Mouse (Mus musculus) neural tube, embryonic 15.5 days (tissue): ENCODE data around the gene Lipa. TPM values are rescaled to one million over a fixed set of nuclear protein-coding genes. Genes with fewer than 3 reads are reported as not detected.
A peak's percentile ranks its signal among the peaks of the same experiment; 100 is the strongest.

Experiments used
- ATAC-seq: fragments of 200-750 bp; cut with Nextera tagmentation; 2 replicates; pipeline ENCODE4 v1.8.0; 2017; ENCODE audit warnings: mild to moderate bottlenecking, moderate TSS enrichment, moderate library complexity; ENCODE audit not compliant: low FRiP score
- H3K27ac ChIP-seq: fragments of 300-500 bp; sonication (generic); replicated peaks from 2 replicates; pipeline ENCODE4 v1.5.1; 2015; ENCODE audit warnings: mild to moderate bottlenecking, inconsistent platforms
- H3K27me3 ChIP-seq: fragments of 300-500 bp; sonication (generic); replicated peaks from 2 replicates; pipeline ENCODE4 v1.6.1; 2015; ENCODE audit warnings: inconsistent platforms
- H3K36me3 ChIP-seq: fragments of 300-500 bp; sonication (generic); 2 replicates; pipeline ENCODE4 v1.6.1; 2015; ENCODE audit warnings: inconsistent platforms
- H3K4me1 ChIP-seq: fragments of 300-500 bp; sonication (generic); 2 replicates; pipeline ENCODE4 v1.6.1; 2015; ENCODE audit warnings: inconsistent platforms
- H3K4me2 ChIP-seq: fragments of 300-500 bp; sonication (generic); 2 replicates; pipeline ENCODE4 v1.6.1; 2015; ENCODE audit warnings: inconsistent platforms, mild to moderate bottlenecking, moderate library complexity
- H3K4me3 ChIP-seq: fragments of 300-500 bp; sonication (generic); replicated peaks from 2 replicates; pipeline ENCODE4 v1.5.1; 2015; ENCODE audit warnings: mild to moderate bottlenecking, inconsistent platforms
- H3K9ac ChIP-seq: fragments of 300-500 bp; sonication (generic); replicated peaks from 2 replicates; pipeline ENCODE4 v1.6.1; 2015; ENCODE audit warnings: mild to moderate bottlenecking, inconsistent platforms
- H3K9me3 ChIP-seq: fragments of 300-500 bp; sonication (generic); replicated peaks from 2 replicates; pipeline ENCODE4 v1.6.1; 2016; ENCODE audit warnings: inconsistent platforms
- WGBS: fragments of 180-500 bp; shearing (Covaris S2); methylation state at CpG from one replicate; pipeline ENCODE4 v1.1.7; 2015; ENCODE audit warnings: mixed read lengths; 5-methylcytosine and 5-hydroxymethylcytosine counted together
- polyA plus RNA-seq: library from polyadenylated mRNA; unstranded; fragments of >200 nt; fragmentation: Nextera tagmentation; extraction: Ambion mirVana; gene quantifications from 2 replicates; pipeline ENCODE4 v1.2.1, GENCODE M21; 2015

Gene Lipa
- polyA plus RNA-seq, 1 experiment from 2014 or later: 22.4 TPM

DNA sequence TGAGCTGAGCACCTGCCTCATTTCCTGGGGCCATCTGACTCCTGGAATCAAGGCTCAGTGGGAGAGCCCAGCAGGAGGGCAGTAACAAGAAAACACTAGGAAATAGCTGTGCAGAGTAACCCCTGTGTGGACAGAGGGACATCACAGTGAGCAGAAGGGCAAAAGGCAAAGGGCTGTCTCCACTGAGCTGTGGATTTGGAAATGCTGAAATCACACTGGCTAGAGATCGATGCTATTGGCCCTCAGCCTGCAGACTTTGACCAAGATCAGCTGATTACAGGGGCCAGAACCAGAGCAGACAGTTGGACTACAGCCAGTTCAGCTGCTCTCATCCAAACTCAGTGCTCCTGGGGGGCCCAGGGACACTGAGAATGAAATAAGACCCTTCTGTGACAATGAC is 30.9 kb downstream of the Lipa start:
- no peak for ATAC-seq
- no peak overlapping the region for H3K4me3 ChIP-seq
- WGBS: 88% methylated on average over 1 of the region's 1 CpGs
- H3K4me1 ChIP-seq: no peaks in the 10 kb centered on the region
- no peak overlapping the region for H3K27ac ChIP-seq
- H3K36me3 ChIP-seq: peaks cover 12% of the 10 kb centered on the region; the same call in 1 of the 2 replicates
- H3K27me3 ChIP-seq: no peaks in the 10 kb centered on the region
- no peaks in the 10 kb centered on the region for H3K9me3 ChIP-seq
- H3K9ac ChIP-seq: no peak overlapping the region
- H3K4me2 ChIP-seq: no peak overlapping the region

DNA sequence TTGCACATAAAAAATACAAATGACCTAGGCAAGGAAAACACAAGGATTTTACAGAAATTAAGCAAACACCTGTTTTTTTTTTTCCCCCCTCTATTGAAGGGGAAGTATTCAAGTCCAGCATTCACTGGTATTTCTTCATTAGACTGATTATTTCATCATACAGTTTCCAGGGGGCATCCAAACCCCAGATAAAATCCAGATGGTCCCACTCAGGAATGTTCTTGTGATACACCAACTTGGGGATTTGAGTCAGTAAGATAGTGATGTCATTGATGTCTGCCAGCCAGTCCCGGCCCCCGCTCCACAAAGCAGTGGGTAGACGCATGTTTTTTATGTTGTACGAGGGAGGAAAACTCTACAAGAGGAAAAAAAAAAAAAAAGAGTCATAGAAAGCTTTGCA is 33.4 kb downstream of the Lipa start:
- H3K4me2 ChIP-seq: no peak overlapping the region
- no peak overlapping the region for H3K27ac ChIP-seq
- H3K4me3 ChIP-seq: no peak overlapping the region
- WGBS: 94% methylated on average over 4 of the region's 4 CpGs
- peaks cover 9% of the 10 kb centered on the region; the same call in 1 of the 2 replicates for H3K36me3 ChIP-seq
- H3K9ac ChIP-seq: no peak overlapping the region
- no peaks in the 10 kb centered on the region for H3K4me1 ChIP-seq
- no peaks in the 10 kb centered on the region for H3K9me3 ChIP-seq
- no peaks in the 10 kb centered on the region for H3K27me3 ChIP-seq
- ATAC-seq: no peak

DNA sequence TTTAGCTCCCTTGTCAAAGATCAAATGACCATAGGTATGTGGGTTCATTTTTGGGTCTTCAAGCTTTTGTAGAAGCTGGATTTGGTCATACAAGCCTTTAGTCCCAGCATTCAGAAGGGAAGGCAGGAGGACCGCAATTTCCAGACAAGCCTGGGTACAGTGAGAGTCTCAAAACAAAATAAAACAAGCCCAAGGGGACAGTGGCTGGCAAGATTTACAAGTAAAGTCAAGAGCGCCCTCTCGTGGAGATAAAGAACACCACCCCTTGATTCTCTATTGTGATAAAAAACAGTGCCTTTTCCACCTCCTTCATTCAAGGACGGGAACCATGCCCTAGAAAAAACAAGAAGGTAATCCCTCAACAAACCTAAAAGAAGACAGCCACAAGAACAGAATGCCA is 43.7 kb downstream of the Lipa start:
- Histone ChIP-seq H3K9ac (no peak overlapping the region), H3K36me3 (no peaks in the 10 kb centered on the region), H3K27ac (no peak overlapping the region), H3K4me2 (no peak overlapping the region), H3K27me3 (no peaks in the 10 kb centered on the region), H3K4me3 (no peak overlapping the region), H3K4me1 (no peaks in the 10 kb centered on the region), H3K9me3 (no peaks in the 10 kb centered on the region)
- ATAC-seq: no peak
- WGBS: 10% methylated on average over 4 of the region's 4 CpGs

DNA sequence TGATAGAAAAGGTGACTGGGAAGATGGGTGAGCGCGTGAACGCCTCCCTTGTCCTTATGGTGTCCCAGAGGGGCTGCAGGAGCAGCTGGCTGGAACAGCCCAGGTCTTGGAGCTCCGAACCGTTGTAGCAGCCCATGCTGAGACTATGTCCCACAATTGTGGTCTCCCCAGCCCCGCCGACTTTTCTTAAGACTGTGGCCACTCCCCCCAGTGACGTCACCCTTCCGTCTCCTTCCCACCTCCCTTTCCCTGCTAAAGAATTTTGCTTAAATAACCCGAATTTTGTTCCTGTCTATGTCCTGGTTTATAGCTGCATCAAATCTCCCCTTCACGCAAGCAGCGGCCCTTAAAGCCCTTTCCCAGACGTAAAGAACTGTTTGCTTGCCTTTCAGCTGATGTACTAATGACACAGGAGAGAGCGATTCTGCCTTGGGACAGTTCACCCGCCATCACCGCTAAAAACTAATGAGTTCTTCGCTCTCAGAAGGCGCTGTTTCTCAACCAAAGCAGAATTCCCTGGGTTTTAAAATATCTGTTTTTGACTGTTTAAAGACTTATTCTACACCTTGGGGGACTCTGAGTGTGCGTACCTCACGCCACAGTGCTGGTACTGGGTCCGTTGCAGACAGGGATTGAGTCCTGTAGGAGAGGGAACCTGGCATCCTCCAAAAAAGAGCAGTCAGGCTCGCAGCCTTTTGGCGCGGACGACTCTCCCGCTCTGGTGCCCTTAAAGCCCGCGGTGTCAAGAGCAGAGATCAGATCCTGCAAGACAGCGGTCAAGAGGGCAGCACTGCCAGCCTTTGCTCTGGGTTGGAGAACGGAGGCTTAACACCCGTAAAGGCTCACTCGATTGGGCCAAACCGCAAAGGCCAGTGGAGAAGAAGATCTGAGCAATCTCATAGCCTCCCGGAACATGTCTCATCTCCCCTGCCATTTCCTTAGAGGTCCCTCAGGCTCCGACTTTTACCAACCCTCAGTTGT is 52.0 kb downstream of the Lipa start, which contains the start of gene Ch25h:
Gene Ch25h (minus strand): TSS at position 174 of the 981 bp plus-strand sequence.
- H3K4me2 ChIP-seq: peak within 1 kb of the TSS; percentile 98
- H3K9me3 ChIP-seq: no peaks in the 10 kb centered on the region
- peaks cover 18% of the 10 kb centered on the region for H3K4me1 ChIP-seq
- no peaks in the 10 kb centered on the region for H3K36me3 ChIP-seq
- H3K27ac ChIP-seq: no peak within 1 kb of the TSS
- H3K9ac ChIP-seq: peak within 1 kb of the TSS; percentile 44
- H3K4me3 ChIP-seq: peak within 1 kb of the TSS; percentile 58
- under 1% methylated on average over 35 of the region's 35 CpGs for WGBS
- H3K27me3 ChIP-seq: peaks cover 17% of the 10 kb centered on the region
- ATAC-seq: peak; percentile 93

DNA sequence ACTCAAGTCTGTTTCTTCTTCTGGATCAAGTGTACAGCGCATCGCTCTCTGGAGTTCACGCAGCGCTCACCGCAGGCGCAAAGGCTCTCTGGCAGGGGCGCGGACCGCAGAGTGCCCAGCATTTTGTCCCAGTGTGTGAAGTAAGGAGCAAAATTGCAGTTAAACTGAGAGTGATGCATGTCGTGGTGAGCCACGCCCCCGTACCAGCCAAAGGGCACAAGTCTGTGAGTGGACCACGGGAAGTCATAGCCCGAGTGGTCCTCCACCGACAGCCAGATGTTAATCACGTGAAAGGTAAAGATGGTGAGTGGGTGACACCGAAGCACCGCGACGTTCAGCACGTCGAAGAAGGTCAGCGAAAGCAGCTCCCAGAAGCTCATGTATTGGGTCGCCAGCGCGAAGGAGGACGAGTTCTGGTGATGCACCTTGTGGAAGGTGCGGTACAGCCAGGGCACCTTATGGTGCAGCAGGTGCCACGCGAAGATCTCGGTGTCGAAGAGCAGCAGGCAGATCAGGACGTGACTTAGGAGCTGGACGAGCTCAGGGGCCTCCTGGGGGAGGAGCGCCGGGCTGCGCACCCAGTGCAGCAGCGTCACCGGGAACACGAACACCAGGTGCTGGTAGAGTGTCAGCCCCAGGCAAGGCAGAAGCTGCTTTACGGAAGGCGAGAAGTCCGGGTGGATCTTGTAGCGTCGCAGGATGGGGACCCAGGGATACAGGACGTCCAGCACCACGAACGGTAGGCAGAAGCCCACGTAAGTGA is 52.9 kb downstream of the Lipa start:
- WGBS: 7% methylated on average over 49 of the region's 49 CpGs
- ATAC-seq: peak; percentile 87
- peak overlapping the region; percentile 44 for H3K9ac ChIP-seq
- no peak overlapping the region for H3K27ac ChIP-seq
- no peaks in the 10 kb centered on the region for H3K36me3 ChIP-seq
- peak overlapping the region; percentile 98 for H3K4me2 ChIP-seq
- H3K9me3 ChIP-seq: no peaks in the 10 kb centered on the region
- H3K4me3 ChIP-seq: peak overlapping the region; percentile 58
- H3K27me3 ChIP-seq: peaks cover 17% of the 10 kb centered on the region
- peaks cover 18% of the 10 kb centered on the region for H3K4me1 ChIP-seq

DNA sequence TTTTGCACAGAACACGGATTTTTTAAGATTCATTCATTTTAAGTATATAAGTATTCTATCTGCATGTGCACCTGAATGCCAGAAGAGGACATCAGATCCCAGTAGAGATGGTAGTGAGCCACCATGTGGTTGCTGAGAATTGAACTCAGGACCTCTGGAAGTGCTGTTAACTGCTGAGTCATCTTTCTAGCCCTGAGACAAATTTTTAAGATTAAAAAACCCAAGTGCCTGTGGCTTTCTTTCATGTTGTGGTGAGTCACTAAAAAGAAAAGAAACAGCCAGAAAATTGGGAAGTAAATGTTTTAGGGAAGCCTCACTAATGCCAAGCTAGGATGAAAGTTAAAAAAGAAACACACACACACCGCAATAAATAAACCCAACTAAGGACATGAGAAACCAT is 55.6 kb downstream of the Lipa start:
- H3K9me3 ChIP-seq: no peaks in the 10 kb centered on the region
- H3K4me1 ChIP-seq: peaks cover 18% of the 10 kb centered on the region
- no peak overlapping the region for H3K9ac ChIP-seq
- H3K27ac ChIP-seq: no peak overlapping the region
- peaks cover 17% of the 10 kb centered on the region for H3K27me3 ChIP-seq
- H3K4me3 ChIP-seq: no peak overlapping the region
- no peaks in the 10 kb centered on the region for H3K36me3 ChIP-seq
- WGBS: 88% methylated on average over 2 of the region's 2 CpGs
- no peak overlapping the region for H3K4me2 ChIP-seq
- no peak for ATAC-seq

- 0 out of 2 replicates have a peak, but pooled peaks cover 7% of the 10 kb centered on the region for H3K27me3 ChIP-seq
- 62% methylated on average over 3 of the region's 3 CpGs for WGBS
- H3K9me3 ChIP-seq: no peaks in the 10 kb centered on the region
These were observed 58.5 kb downstream of the Lipa start for GRCm38 (mm10) chr19:34468794-34469193.

DNA sequence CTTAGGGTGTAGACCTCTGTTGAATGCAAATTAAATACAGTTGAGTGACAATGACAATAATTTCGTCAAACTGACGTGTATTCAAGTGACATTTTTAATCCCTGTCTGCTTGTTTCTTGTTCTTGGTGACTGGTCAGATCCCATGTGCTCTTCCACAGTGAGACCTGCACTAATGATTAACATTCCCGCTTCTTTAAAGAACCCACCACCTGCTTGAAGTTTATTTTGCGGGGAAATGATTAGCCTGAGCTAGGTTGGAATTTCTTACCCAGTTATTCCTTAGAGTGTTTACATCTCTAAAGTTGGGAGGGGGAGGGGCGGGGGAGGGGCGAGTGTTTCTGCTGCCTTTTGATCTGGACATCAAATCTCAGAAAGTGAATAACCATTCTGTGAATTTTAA is 59.1 kb downstream of the Lipa start:
- 42% methylated on average over 6 of the region's 6 CpGs for WGBS
- no peaks in the 10 kb centered on the region for H3K4me1 ChIP-seq
- H3K36me3 ChIP-seq: no peaks in the 10 kb centered on the region
- no peak for ATAC-seq
- H3K27me3 ChIP-seq: 0 out of 2 replicates have a peak, but pooled peaks cover 5% of the 10 kb centered on the region
- H3K9me3 ChIP-seq: no peaks in the 10 kb centered on the region
- no peak overlapping the region for H3K4me3 ChIP-seq
- H3K4me2 ChIP-seq: no peak overlapping the region
- H3K27ac ChIP-seq: no peak overlapping the region
- H3K9ac ChIP-seq: no peak overlapping the region

More at GRCm38 (mm10) chr19:34468794-34469193, 58.5 kb downstream of the Lipa start:
- Histone ChIP-seq H3K4me2 (no peak overlapping the region), H3K9ac (no peak overlapping the region), H3K4me1 (no peaks in the 10 kb centered on the region), H3K4me3 (no peak overlapping the region), H3K27ac (no peak overlapping the region), H3K36me3 (no peaks in the 10 kb centered on the region)
- ATAC-seq: no peak

GRCm38 (mm10) chr19:34464453-34464852 is 62.8 kb downstream of the Lipa start:
- H3K27me3 ChIP-seq: no peaks in the 10 kb centered on the region
- H3K27ac ChIP-seq: no peak overlapping the region
- H3K9me3 ChIP-seq: no peaks in the 10 kb centered on the region
- WGBS: 88% methylated on average over 3 of the region's 3 CpGs
- H3K36me3 ChIP-seq: no peaks in the 10 kb centered on the region
- no peak overlapping the region for H3K4me3 ChIP-seq
- ATAC-seq: no peak
- H3K4me1 ChIP-seq: no peaks in the 10 kb centered on the region
- H3K9ac ChIP-seq: no peak overlapping the region
- no peak overlapping the region for H3K4me2 ChIP-seq

GRCm38 (mm10) chr19:34461451-34462019 is 65.7 kb downstream of the Lipa start:
- no peaks in the 10 kb centered on the region for H3K9me3 ChIP-seq
- no peak overlapping the region for H3K4me3 ChIP-seq
- H3K27ac ChIP-seq: no peak overlapping the region
- no peak overlapping the region for H3K4me2 ChIP-seq
- no peaks in the 10 kb centered on the region for H3K4me1 ChIP-seq
- no peak overlapping the region for H3K9ac ChIP-seq
- ATAC-seq: no peak
- H3K27me3 ChIP-seq: no peaks in the 10 kb centered on the region
- no peaks in the 10 kb centered on the region for H3K36me3 ChIP-seq
- WGBS: 76% methylated on average over 1 of the region's 1 CpGs

DNA sequence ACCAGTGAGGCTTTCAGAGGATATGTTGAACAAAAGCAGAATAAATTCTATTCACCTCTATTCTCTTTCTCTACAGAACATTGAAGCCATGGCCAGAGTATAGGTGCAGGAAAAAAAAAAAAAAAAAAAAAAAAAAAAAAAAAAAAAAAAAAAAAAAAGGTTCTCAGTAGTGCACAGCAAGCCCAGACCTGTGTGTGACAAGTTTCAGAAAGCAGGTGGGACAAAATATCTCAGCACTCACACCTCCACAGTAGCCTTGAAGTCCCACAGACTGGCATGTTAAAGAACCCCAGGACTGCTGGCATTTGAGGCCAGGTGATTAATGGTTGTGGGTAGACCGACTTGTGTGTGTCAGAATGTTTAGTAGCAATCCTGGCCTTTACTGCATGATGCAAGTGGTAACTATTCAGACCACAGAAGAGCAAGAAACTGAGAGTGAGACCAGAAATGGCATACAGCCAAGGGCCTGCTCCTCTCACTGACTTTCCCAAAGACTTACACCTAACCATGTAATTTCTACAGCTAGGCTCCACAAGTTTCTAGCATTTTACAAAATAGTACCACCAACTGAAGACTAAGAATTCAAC is 76.4 kb downstream of the Lipa start:
- no peaks in the 10 kb centered on the region for H3K9me3 ChIP-seq
- H3K4me1 ChIP-seq: no peaks in the 10 kb centered on the region
- no peak for ATAC-seq
- no peaks in the 10 kb centered on the region for H3K27me3 ChIP-seq
- 61% methylated on average over 1 of the region's 1 CpGs for WGBS
- H3K36me3 ChIP-seq: no peaks in the 10 kb centered on the region
- no peak overlapping the region for H3K4me3 ChIP-seq
- no peak overlapping the region for H3K4me2 ChIP-seq
- no peak overlapping the region for H3K9ac ChIP-seq
- H3K27ac ChIP-seq: no peak overlapping the region
